Mouse (Mus musculus) WW6 (cell line): ENCODE measurements around the gene Arhgef40.

Source experiments
- DNase-seq: peaks from one replicate; pipeline ENCODE4 v3.0.0-alpha.2; 2013; ENCODE audit warnings: low read depth, low spot score

Gene Arhgef40

DNA sequence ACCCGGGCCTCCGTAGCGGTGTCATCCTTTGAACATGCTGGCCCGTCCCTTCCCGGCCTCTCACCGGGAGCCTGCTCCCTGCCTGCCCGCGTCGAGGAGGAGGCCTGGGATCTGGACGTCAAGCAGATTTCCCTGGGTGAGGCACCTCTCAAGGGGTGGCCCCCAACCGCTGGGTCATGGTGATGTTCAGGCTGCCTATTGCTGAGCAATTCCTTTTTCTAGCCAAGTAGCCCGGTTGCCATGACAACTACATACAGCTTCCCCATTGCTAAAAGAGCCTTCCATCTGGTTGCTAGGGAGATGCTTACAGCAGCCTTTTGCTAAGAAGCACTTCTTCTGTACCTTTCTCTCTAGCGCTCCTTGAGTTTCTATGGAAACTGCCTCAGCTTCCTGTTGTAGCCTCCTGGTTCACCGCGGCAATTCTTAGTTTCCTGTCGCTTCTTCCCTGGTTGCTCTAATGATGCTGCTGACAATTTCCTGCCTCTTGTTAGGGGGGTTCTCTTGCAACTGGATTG lies 19.5 kb downstream of the Arhgef40 start:
- DNase-seq, result no peak

DNA sequence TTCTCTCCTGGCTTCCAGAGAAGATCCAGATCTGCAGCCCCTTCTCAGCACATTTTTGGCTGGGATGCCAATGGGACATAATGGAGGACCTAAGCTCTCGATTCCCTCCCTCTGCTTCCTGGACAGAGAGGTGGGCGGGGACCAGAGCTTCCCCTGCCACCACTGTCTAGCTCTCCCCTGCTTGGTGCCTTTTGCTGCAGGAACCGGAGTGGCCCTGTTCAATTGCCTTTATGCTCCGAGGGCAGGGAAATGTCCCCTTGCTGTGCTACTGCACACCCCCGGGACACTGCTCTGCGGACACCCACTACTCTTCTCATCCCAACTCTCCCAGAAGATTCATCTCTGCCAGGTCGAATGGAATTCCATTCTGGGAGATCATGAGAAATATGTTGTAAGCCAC lies 20.6 kb downstream of the Arhgef40 start:
- no peak for DNase-seq

DNA sequence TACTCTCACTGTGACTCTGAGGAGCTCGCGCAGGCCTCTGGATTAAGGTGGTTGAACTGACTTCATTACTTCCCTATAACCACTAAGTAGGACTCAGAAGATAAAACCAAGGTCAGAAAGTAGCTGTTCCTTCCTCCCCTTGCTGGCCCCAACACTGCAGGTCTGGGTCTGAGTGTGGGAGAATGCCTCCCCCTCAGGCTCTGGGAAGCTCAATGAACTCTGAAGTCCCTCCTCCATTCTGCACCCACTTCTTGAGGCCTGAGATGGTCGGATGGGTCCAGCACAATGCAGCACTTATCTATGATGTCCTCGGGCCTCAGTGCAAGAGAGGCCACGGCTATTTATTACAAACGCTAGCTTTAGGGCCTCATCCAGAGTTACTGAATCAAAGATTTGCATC lies 21.1 kb downstream of the Arhgef40 start:
- no peak for DNase-seq

DNA sequence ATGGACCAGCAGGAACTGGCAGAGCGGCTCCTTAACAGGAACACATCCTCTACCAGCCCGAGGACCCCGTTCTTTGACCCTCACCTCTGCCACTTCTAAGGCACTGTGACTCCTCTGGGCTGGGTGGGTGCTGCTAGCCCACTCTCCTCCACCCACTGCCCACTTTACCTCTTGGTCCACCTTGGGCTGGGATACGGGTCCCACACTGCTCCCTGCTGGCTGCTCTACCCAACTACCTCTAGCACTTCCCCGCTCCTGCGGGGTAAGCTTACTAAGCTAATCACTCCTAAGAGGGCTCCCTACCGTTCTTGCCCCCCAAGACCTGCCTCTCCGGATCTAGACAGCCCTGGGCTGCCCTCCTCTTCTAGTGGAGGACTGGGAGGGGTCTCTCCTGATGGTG lies 21.7 kb downstream of the Arhgef40 start:
- no peak for DNase-seq

DNA sequence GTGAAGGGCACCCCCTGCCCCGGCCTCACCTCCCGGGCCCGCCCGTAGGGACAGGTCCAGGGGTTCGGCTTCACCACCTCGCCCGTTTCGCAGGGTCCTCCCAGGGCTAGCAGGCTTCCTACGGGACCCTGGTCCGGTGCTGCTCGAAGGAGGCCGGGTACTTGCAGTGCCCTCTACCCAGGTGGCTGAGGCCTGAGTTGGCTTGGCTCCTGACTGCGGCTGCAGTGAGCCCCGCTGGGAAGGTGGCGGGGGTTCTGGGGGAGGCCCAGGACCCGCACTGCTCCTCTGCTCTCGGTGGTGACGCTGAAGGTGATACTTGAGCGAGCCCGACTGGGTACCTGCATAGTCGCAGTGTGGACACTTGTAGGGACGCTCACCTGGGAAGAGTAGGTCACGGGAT lies 22.3 kb downstream of the Arhgef40 start:
- DNase-seq, result no peak

DNA sequence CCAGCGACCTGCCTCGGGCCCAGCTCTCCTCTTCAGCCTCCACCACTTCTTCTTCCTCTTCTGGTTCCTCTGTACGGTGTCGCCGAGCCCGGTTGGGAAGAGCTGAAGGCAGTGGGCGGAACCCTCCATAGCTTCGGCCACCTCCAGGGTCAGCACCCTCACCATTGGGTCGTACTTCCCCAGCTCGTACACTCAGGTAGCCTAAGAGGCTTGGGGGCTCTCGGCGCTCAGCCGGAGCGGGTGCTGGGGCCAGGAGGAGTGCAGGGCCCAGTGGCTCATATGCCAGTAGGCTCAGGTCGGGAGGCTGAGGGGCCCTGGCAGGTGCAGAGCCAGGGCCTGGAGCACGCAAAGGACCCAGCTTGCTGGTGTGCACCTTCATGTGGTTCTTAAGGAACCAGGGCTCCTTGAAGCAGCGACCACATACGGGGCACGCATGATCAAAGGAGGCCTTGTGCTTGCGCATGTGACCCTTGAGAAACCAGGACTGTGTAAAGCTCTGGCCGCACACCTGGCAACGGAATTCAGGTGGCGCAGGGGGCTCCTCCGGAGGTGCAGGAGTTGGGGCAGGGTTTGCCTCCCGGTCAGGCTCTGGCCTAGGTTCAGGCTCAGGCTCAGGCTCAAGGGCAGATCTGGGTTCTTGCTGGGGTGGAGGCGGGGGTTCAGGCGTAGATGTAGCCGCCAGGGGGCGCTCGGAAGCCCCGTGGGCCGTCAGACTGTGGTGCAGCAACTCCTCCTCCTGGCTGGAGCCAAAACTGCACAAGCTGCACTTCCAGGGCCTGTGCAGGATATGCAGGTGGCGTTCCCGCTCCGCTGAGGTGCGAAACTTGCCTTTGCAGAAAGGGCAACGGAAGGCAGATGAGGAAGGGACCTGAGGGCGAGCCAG lies 24.0 kb downstream of the Arhgef40 start:
- DNase-seq, result no peak

DNA sequence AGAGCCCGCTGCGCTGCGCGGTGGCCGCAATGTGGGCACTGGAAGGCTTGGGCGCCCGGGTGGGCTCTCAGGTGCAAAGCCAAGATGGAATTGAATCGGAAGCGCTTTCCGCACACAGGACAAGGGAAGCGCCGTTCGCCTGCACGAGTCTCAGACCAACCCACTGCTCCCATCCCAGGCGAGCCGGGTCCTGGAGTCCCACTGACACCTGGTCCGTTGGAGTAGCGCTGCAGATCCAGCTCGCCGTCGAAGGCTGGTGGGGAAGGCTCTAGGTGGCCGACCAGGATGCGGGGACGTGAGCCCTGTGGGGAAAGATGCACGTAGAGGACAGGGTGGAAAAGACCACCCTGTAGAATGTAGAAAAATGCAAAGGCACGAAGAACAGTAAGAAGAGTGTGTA lies 24.8 kb downstream of the Arhgef40 start:
- DNase-seq, result no peak

DNA sequence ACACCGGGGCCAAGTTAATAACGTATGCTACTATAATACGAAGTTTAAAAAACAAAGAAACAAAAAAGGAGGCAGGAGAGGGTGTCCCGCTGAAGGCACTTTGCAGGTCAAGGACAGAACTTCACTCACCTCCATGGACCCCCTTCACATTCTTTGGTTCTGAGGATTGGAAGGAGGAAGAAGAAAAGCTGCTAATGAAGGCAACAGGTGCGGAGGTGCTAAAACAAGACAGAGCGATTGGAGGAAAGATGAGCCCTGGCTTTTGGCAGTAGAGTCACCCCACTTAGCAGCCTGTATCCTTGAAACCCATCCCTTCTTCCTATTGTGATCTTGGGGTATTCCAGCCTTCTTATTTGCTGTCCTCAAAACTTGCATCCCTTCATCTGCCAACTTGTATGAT lies 25.3 kb downstream of the Arhgef40 start:
- no peak for DNase-seq

DNA sequence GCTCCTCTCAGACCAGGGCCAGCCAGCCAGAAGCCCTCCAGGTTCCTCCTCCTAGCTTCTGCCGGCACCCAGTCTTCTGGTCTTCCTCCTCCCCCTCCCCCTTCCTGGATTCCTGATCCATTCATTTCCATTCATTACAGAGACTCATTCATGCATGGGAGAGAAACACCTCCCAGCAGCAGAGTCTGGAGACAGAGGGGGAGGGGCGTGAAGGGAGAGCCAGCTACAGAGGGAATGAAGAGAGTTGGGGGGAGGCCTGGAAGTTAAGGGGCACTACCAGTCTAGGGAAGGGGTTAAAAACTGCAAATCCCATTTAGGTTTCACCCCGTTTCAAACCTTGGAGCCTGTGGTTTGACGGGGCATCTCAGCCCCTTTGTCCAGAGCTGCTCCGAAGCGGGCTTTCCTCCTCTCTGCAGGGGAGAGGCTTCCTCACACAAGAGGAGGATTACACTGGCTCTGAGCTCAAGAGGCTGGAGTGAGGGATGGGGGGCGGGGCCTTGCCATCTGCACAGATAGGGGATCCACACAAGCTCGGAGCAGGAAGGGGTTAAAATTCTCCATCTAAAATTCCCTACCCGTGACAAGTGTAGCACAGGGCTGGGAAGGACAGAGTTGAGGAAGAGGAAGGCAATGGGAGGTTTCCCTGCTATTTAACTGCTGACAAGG lies 26.1 kb downstream of the Arhgef40 start:
- no peak for DNase-seq

DNA sequence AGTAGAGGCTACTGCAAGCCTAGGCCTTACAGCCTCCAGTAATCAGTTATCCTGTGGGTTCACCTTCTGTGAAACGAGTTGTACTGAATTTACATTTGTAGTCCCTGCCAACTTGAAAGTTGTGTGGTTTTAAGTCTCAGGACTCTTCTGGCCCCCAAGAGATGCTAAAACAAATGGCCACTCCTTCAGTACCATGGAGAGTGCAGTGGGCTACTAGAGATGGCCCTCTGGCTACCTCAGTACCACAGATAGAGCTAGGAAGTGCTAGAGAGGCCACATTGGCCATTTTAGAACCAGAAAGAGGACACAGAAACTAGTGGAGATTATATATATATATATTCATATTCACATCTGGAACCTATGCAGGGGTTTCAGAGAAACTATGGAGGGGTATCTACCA lies 27.2 kb downstream of the Arhgef40 start:
- no peak for DNase-seq

DNA sequence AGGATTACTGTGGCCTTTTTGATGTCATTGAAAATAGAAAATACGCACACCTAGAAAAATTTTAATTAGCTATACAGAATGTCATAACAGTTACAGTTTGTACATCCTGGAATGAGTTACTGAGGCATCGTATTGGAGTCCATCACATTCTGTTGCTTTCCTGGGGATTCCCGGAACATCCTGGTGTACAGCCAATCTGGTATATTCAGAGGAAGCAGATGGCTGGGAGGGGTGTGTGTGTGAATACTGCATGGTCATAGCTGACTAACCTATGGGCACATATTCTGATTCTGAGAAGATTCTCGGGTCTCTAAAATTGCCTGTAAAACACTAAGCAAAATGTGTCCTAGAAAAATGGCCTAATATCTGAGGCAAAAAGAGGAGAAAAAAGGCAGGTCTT lies 27.6 kb downstream of the Arhgef40 start:
- no peak for DNase-seq

DNA sequence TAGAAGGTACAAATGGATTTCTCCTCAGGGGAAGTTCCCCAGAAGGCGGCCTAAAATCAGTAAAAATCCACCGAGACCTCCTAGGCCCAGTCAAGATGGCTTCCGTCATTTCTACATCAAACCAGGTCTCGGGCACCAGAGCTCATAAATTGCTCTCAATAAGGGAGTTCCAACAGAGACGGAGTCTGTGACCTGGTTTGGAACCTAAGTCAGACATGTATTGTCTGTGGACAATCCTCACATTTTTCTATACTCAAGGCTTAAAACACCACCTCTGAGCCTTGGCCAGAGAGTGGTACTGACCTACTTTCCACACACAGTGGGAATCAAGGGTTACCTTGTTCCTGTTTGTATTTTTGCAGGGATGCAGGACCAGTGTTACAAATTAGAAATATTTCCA lies 28.0 kb downstream of the Arhgef40 start:
- no peak for DNase-seq

DNA sequence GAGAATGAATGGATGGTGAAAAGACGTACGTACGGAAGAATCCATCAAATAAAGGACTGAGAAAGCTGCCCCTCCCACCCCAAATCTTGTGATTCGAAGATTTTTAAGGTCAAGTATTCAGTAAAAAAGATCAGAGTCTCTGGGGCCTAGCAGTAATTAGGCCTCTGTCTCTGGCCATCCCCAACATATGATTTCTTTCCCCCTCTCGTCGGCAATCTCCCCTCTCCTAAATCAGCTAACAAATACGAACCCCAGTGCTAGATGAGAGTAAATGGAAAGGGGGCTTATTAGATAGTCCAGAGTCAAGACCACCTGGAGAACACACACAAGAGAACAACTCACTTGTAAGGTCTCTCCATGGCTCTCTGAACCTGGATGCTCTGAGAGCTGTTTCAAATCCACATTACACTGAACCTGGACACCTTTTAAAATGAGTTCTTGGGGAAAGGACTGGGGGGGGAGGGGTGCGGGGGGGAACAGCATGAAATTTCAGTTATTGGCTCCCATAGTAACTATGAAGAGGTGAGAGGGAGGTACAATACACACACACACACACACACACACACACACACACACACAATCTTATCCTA lies 28.6 kb downstream of the Arhgef40 start:
- no peak for DNase-seq

DNA sequence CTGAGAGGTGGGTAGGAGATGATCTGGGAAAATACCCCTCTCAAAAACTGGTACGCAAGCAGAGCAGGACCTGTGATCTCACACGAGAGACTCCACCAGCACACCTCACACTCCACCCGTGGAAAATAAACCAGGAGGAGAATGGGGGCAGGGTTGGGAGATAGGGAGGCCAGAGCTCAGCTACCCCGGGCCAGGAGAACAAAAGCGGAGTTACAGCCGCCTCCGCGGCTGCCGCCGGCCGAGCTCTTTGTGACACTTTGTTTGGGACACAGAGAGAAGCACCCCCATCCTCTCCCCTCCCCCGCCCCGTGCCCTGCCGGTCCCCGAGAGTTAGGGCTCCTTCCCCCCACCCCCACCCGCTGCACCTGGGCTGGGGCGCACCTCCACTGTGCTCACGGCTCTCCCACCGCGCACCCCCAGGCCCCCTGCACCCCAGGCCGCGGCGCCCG lies 29.3 kb downstream of the Arhgef40 start:
- DNase-seq, result no peak

DNA sequence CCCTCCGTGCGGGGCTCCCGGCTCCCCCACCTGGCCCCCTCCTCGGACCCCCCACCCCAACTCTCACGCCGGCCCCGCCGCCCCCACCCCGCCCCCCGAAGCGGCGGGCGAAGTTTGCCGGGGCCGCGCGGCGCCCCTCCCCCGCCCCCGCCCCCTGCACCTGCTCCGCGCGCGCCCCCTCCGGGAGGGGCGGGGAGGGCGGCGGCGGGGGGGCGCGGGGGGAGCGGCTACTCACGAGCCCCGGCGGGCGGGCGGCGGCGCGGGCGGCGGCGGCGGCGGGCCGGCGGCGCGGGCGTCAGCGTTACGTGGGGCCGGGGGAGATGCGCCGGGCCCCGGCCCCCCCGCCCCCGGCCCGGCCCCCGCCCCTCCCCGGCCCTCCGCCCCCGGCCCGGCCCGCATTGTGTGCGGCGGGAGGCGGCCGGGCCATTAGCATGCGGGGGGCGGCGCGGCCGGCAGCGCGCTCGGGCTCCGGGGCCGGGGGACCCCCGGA lies 29.8 kb downstream of the Arhgef40 start:
- DNase-seq, result no peak

DNA sequence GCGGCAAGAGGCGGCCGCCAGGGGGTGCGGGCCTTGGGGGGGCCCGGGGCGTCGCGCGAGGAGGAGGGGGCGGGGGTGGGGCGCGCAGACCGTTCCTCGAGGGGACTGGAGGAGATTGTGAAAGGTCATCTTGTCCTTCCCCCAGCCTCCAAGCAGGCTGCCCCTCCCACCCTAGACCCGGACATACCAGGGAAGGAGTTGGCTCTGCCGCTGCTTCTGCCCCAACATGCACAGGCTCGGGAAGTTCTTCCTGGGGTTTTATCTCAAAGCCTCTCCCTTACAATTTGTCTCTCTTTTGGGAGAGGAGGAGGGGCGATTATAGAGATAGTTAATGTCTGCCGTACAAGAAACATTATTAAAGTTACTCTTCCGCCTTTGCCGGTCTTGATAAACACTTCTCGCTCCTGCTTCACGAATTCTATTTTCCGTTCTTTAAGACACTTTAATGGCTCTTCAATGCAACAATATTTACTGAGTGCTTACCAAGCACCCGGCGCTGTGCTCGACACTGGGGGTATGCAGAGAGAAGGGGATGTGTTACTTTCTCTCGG lies 30.3 kb downstream of the Arhgef40 start:
- DNase-seq, result no peak

DNA sequence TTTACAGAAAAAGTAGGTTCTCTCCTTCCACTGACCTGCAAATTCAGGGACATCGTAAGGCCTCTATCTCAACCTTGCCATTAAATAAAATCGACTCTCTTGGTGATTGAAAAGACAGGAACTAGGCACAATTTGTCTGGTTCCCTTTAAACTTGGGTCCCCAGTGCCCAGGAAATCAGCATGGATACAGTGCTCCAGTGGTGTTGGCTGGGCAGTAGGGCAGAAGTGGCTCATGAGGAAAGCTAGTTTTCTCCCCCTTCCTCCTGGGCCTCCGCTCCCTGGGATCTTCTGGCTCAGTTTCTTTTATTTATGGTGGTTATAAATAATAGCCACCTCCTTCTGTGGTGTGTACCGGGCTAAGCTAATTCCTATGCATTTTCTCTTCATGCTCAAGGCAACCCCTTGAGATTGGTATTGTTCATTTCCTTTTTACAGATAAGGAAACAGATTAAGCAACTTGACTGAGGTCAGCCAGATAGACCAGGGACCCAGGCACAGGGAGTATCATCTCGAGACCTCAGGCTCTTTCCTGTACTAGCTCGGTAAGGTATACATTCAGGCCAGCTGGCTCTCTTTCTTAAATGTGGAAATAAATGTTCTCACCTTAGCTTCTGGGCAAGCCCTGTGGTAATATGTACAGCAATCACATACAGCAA lies 31.1 kb downstream of the Arhgef40 start, which contains the start of gene Tmem253:
Tmem253 (plus strand) TSS at position 214 of the 656 bp plus-strand sequence.
- DNase-seq, result no peak

DNA sequence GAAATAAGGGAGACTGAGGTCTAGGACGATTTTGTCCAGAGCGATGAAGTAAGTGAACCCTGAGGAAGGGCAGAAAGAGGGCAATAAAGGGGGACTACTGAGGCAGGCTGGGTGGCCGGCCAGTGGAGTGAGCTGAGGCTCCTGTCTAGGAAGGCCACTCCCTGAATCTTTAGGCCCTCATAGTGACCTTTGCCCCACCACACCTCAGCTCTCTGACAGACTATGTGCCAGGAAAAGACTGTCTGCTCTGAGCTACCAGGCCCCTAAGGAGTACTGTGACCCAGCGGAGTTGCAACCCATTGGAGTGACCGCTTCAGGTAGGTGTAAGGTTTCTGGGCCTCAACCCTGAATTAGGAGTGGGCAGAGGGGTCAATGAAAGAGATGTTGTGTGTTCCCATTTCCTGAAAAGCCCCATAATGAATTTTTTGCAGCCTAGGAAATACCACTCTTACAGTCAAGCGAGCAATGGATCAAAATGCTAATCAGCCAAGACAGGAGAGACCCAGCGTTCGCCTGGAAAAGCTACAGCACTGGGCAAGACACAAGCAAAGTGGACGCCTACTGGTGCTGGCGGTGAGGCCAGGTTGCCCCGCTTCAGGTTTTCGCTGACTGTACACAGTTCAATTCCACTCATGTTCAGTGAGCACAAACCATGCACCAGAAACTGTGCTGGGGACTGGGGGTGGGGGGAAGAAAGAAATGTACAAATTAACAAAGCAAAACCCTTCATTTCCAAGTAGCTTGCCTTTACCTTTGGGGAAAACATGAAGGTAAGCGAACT lies 32.3 kb downstream of the Arhgef40 start:
- no peak for DNase-seq

DNA sequence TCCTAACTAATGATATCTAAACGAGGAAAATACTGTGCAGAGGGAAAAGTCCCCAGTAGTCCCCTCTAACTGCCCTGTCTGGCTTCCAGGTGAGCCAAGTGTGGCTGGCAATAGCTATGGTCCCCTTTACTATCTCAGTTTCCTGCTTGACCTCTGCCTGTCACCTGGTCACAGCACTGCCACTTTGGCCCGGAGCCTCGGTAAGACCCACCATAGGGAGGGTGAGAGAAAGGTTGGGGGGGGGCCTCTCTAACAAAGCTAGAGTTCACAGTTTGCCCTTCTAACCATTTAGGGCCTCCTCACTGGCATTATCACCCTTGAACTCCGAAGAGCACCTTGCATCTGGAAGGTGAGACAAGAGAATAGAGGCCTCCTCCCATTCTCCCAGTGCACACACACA lies 33.1 kb downstream of the Arhgef40 start:
- no peak for DNase-seq

DNA sequence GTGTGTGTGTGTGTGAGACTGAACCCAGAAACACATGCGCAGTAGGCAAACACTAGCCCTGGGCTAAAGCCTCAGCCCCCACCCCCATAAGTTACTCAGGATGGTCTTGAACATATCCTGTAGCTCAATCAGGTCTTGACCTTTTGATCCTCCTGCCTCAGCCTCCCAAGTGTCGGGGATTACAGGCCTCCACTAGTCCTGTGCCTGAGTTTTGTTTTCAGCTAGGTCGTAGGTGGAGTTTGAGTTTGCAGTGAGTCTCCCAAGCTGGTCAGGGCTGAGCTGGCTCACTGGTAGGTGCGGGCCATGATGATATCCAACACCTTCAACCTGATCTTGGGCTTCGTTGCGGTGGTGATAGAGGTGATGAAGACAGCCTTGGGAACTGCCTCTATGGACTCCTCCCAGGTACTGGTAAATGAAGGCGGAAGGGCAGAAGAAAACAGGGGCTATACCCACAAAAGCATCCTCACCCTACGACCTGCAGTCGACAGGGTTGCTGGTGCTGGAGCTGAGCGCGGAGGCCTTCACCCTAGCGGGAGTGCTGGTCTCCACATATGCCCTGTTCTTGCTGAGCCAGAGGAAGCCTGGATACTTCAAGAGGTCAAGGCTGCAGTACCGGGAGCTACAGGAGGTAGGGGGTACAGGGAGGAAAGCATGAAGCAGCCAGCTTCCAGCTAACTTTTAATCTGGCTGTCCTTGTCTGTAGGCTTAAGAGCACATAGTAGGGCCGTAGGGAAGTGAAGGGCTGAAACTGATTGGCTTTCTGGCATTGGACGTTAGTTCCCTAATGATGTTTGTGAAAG lies 33.9 kb downstream of the Arhgef40 start:
- no peak for DNase-seq
